Mouse (Mus musculus): ENCODE measurements around the gene Pcnx2.

- TF ChIP-seq TAL1 (conservative IDR thresholded peaks at IDR 0.05; ENCODE audit: low read depth, low read length) (no peak), GATA1 (IDR thresholded peaks at IDR 0.05; ENCODE audit: borderline replicate concordance, low read length) (no peak), CTCF (IDR thresholded peaks at IDR 0.05; ENCODE audit: low read depth, low read length) (no peak), POLR2AphosphoS5 (IDR thresholded peaks at IDR 0.05; ENCODE audit: insufficient replicate concordance, low read depth, low read length) (no peak), GATA2 (IDR thresholded peaks at IDR 0.05; ENCODE audit: borderline replicate concordance, low read depth, low read length) (no peak)
Observed at GRCm38 (mm10) chr8:125935649-125936048, 37.5 kb upstream of the Pcnx2 start.

All from G1E (cell line).